Mouse (Mus musculus) left cerebral cortex, postnatal 25 days (tissue): ENCODE measurements at regions not wholly inside any gene's neighbourhood (a gene's known extent, or its start where the extent isn't known, plus 50 kb on each side); places are given as distances from the start of the nearest gene placed in this dataset.

Experiments used
- DNase-seq, 2 experiments: peaks; one replicate each; pipeline ENCODE4 v3.0.0; 2022; ENCODE audit warnings: low spot score in 2 of 2, mixed read lengths in 1 of 2
- intact Hi-C: fragments of 180-260 bp; cut with DNase I; formaldehyde crosslinking; loops from one replicate; pipeline ENCODE4 v1.15.1; 2025

DNA sequence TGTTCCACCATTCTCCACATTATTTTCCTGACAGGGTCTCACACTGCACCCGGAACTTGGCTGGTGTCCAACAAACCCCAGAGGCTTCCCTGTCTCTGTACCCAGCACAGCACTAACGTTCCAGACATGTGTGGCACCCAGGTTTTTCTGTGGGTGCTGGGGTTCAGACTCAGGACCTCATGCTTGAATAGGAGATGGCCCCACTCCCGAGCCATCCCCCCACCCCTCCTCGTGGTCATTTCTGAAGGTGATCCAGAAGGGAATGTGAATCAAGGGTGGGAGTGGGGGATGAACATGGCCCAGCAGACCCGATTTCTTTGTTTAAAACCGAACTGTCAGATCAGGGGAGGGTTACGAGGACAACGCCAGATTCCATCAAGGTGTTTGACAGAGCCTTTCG, 245.6 kb downstream of the Tbc1d1 start:
- intact Hi-C loops, result no loop called here
- DNase-seq, result no peak

DNA sequence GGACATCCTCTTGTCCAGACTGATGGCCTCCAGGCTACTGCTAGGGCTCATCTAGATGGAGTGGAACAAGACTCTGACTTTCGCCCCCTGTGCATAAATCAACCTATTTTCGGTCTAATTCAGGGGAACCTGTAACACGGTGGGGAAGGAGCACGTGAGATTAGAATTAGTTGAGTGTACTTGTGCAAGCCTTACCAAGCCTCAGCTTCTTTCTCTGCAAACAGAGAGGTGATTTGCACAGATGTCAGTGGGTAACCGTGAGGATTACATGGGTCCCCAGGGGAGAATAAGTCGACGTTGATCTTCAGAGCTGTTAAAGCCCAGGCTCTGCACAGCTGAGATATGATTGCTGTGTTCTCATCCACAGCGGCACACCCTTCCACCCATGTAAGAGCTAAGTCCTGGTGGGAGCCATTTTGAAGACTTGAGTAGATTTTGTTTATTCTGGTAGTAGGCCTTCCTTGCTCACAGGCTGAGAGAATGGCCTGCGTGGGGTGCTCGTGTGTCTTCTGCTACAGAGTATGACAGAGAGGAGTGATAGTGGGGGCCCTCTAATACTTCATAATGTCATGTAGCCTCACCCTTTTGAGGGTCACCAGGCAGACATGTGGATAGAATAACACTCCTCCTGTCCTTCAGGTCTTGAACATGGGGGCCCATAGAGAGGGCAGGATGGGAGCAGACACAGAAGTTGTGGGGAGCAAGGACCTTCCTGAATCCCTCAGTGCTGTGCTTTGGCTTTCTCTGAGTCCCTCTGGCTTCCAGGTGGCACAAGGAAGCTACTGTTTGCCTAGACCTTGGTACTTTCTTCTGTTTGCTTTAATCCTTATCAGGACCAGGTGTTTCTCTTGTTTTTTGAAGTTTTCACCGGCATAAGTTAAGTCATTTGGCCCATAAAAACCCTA, 247.2 kb downstream of the Tbc1d1 start:
- intact Hi-C loops, result no loop called here
- no peak for DNase-seq

DNA sequence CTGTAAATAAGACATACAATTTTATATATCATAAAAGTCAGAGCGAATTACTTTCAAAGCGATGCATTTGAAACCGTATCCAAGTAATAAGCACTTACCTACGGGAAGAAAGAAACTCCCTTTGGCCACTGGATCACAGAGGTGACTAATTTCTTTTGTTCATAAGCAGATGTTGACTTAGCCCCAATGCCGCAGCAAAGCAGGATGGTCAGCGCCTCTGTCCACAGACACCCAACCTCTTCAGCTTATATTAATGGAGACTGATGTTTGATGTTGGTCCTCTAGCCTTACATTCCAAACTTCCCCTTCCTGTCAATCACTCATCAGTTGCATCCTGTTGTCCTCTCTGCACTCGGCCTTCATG, 247.9 kb downstream of the Tbc1d1 start:
- DNase-seq, result no peak
- intact Hi-C loops, result no loop called here

DNA sequence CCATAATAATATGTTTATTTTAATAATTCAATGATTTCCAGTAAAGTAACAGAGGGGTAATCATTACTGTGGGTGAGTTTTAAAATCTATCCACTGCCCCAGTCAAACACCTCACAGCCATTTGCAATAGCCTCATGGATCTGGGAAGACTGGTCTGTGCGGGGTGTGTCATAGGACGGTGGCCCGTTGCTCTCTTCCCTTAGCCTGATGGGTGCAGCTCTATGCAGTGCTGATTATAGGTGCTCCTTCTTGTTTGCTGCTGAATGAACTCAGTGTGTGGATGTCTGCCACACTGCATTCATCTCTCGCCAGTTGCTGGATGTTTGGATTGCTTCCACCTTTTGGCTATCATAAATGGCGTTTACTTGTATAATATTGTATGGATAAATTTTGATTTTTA, 248.4 kb downstream of the Tbc1d1 start:
- intact Hi-C loops, result no loop called here
- no peak for DNase-seq

DNA sequence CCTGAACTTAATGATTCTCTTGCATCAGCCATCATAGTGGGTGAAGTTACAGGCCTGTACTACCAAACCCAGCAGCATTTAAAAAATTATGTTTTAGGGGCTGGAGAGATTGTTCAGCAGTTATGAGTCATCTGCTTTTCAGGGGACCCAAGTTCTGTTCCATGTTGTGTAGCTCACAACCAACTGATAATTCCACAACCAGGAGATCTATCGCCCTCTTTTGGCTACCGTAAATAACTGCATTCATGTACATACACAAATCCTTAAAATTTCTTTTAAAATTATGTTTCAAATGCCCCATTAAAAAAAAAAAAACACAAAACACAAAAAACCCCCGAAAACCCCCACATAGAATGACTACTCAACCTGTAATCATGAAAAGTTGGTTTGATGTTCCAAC, 252.8 kb downstream of the Tbc1d1 start:
- intact Hi-C loops, result no loop called here
- DNase-seq, result no peak

DNA sequence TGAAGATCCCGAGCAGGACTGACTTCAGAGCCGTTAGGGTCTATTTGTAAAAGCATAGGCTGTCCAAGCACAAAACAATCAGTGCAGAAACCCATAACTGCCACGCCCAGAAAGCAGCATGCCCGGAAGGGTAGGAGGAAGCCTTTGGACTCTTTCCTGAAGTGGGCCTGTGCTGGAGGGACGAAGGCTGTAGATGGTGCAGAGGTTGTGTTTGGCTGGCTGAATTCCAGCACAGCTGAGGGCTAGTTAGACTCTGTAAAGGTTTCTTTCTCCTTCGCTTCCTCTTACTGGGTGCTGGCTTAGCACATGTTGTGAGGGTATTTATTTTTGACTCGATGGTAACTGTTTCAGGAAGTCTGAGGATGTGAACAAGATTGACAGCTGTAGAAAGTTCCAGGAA, 254.5 kb downstream of the Tbc1d1 start:
- intact Hi-C loops, result no loop called here
- DNase-seq, result peak in 1 of 2 experiments; percentile 30

DNA sequence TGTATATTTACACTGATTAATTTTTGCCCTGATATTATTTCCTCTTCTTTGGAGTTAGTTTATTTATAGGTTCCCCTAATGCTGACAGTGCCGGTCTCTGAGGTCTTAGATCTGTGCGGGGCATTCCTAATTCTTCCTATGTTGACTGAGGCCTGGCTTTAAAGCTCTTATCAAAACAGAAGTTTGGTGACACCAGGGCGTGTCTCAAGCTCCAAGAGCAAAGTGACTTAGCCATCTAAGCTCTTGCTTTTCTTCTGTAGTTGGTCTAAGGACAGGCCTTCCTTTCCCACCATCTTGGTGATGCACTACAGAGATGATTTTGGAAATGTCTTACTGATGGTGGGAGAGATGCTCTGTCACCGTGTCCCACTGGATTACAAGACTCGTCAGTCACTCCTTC, 258.4 kb downstream of the Tbc1d1 start:
- intact Hi-C loops, result no loop called here
- no peak for DNase-seq

DNA sequence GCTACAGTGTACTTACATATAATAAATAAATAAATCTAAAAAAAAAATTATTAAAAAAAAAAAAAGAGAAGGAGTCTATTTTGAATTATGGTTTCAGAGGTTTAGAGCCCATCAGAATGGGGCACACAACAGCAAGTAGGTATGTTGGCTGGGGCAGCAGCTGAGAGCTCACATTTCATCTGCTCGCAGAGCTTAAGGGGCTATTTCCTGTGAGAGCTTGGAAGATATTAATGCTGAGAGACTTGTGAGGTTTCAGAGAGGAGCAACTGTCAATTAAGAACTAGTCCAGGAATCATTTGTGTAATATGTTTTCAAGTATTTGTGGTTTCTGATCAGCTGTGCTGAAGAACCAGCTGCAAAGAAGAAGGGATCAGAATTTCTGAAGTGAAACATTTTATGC, 263.3 kb downstream of the Tbc1d1 start:
- DNase-seq, result no peak
- intact Hi-C loops, result no loop called here

DNA sequence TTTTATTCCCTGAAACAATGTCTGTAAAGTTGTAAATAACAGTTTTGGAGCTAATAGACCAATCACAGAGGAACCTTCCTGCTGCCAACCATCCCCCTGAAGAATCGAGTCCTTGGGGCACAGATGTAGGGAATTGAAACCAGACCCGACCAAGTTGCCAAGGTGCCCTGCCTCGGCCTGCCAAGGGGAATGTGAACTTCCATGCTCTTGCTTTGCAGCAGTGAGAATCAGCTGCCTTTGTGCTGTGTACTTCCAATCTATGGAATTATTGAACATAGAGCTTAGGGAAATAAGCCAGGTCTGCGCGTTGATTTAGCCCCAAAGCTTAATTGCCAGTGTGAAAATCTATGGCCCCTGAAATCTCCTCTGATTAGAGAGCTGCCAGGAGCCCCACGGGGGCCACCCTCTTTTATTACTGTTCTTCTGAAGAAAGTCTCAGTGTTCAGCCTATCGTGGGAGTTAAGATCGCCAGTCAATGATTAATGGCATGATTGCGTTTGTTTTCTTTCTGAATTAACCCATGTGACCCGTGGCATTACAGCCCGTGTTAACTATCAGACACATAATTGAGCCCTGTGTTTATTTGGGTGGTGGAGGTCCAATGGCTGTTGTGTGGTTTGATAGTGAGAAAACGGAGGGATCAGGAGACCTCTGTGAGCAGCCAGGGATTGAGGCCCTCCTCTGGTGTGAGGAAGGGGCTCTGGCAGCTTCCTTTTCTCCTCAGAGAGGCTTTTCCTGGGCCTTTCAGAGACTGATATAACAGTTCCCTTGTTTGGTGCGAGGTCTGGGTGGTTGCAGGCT, 266.9 kb downstream of the Tbc1d1 start:
- no peak for DNase-seq
- intact Hi-C loops, result no loop called here

DNA sequence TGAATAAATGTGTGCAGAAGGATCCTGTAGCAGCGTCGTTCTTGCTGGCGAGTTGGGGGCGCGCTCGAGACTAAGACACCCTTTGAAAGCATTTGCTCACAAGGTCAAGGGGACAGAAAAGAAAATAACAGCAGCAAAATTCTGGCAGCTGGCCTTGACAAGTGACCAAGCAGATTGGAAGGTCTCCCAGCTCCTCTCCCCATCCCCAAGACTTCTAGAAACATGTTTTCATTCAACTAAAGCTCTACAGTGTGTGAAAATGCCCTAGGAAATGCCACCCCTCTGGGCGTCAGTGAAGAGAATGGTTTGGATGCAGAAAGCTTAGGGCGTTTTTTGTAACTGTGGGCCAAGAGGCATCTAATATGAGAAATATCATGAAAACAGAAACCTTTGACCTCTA, 272.7 kb downstream of the Tbc1d1 start:
- no peak for DNase-seq
- intact Hi-C loops, result no loop called here

DNA sequence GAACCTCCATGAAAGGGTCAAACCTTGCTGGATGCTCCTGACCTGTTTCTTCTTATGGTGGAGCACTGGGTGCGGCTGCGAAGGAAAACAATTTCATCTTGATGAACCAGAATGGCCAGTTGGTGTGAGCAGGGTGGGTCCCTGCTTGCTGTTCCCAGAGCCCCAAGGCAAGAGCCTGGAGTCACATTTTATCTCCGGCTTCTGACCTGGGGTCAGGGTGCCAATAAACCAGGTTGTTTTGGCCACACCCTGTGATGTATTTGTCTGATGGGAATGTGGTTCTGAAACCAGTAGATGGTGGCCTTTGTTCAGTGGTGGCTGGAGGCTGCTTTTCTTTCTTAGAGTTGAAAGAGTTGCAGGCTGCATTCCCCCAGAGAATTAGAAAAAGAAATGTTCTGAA, 274.4 kb downstream of the Tbc1d1 start:
- intact Hi-C loops, result no loop called here
- no peak for DNase-seq

DNA sequence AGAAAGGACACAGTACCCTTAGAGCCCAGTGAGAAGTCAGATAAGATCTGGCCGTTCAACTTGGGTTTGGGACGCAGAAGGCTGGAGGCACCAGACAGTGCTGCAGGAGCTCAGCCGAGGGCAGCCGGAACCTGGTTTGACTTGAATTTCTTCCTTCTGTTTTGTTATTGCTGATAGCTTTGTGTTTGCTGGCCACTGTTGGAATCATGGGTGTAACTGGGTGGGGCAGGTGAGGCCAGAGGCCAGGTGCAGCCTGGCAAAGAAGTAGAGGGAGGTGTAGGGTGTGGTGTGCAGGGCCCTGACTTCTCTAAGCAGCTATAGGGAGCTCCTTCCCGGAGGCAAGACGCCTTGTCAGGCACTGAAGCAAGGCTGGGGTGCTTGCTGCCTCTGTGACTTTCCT, 275.5 kb downstream of the Tbc1d1 start:
- intact Hi-C loops, result no loop called here
- DNase-seq, result no peak

DNA sequence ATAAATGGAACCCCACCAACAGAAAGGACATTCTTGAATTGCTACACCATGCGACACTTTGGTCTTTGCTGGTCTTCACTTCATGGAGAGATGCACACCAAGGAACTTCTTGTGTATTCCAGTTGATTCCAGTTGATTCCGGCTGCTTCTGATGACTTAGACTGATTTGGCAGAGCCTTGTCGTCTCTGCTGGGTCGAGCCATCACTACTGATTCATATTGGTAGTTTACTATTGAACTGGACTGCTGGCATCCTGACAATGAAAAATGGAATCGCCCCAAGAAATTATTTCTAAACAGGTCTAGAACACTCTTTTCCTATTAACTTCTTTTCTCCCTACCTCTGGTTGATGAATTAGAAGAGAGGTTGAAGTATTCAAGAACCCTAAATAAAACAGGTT, 277.7 kb downstream of the Tbc1d1 start:
- intact Hi-C loops, result no loop called here
- no peak for DNase-seq

DNA sequence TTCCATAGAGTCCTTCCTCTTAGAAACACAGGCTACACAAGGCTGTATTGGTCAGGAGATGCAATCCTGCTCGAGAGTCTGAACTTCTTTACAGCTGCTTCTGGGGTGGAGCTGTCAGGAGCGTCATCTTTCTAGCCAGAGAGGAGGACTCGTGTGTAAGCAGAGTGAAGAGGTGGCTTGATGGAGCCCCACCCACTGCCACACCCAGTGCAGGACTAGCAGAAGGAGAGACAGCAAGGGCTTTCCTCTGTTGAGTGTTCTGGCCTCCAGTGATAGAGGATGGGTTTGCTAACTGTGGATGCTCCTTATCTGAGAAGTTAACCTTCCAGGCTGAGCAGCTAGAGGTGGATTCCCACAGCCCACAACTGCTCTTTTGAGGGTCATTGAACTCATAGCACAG, 279.4 kb downstream of the Tbc1d1 start:
- DNase-seq, result no peak
- intact Hi-C loops, result no loop called here

DNA sequence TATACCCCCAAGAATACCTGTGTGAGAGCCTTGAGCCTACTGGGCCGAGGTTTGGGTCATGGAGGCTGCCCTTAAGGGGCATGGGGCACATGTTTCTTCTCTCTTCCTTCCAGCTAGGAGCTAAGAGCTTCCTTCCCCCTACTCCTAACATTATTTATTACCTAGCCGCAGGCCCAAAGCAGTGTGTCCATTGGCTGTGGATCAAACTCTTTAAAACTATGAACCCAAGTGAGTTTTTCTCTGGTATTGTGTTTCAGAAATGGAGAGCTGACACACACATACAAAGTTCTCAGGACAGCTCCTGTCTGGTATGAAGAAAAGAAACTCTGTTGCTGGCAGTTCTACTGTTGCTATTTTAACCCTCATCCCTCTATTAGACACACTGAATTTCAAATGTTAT, 279.9 kb downstream of the Tbc1d1 start:
- no peak for DNase-seq
- intact Hi-C loops, result no loop called here

DNA sequence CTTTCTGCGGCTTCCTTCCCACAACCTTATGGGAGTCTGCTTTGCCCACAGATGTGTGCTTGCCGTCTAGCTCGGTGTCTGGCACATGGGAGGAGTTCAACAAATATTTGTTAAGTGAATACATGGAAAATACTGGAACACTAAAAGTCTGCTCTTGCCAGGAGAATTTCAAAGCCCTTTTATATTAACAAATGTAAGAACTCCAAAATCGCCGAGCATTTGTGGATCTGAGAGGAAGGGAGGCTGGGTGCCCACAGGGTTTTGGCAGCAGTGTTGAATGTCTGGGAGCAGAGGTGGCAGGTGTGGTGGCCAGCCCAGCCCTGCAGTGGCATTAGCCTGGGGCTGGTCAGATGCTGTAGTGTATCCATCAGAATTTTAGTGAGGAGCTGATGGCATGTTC, 281.6 kb downstream of the Tbc1d1 start:
- intact Hi-C loops, result no loop called here
- DNase-seq, result no peak

DNA sequence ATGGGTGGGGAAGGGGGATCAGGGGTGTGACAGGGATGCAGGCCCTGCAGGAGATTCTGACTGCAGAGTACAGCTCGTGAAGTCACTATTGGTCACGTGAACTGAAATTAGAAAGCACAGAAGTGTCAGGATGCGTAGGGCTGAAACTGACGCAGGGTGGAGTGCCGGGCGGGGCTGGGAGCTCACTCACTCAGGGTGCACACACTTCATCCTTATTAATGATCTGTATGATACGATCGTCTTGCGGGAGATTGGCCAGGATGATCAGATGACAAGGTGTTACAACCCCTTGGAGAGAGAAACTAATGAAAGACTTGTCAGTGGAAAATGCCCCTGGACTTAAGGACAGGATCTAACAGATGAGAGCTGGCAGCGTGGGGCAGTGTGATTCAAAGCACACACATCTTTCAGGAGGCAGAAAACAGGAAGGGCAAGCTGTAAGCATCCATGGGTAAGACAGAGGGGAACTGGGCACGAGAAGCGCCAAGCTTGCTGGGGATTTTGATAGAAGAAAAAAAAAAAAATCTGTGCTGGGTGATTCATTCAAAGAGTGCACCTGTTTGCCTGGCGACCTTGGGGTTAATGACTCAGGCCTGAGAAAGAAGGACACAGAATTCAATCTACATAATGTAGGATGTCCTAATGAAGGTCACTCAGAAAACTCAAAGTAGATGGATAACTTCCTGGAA, 282.5 kb downstream of the Tbc1d1 start:
- intact Hi-C loops, result no loop called here
- DNase-seq, result no peak

DNA sequence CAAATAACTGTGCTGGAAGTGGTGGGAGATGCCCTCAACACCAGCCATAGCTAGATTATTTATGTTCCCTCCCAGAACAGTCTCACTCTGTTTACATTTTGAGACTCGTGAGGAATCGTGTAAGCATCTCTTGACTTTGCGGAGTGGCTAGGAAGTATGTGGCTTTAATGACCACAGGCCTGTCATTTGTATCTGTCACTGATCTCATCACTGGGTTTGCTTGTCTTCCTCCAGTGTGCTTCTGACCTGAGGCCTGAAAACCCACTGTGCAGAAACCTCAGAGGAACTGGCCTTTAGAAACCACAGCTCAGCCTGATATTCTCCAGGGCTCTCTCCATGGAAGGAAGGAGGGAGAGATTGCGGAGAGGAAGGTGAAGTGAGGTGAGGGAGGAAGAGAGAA, 291.7 kb downstream of the Tbc1d1 start:
- no peak for DNase-seq
- intact Hi-C loops, result no loop called here

DNA sequence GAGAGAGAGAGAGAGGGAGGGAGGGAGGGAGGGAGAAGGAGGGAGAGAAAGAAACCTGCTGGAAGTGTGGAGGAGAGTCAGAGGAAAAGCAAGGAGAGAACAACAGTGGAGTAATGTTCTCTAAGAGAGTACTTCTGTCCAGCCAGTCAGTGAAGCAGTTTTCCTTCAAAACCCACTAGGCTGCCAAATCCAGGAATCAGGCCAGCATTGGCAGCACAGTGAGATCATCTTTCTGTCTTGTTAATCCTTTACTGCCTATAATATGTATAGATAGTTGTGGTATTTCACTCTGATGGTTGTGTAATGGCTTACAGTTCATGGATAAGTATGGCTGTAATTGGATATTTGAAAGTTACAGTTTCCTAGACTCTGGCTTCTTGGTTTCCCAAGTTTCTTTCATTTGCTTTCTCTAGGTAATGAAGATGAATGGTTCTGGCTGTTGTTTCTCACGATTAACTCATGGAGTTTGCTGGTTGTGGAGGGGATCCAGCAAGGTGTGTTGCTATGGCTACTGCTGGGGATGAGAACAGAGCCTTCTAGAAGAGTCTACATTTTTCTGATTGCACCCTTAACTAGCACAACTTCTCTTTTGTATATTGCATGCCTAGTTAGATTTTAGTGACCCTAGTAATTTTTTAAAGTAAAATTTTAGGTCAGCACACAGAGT, 296.7 kb downstream of the Tbc1d1 start:
- intact Hi-C loops, result loop anchor here (5.0 kb wide), 1 partner anchor 54 kb away; no protein-coding TSS in a partner anchor
- DNase-seq, result peak in 1 of 2 experiments; percentile 30

DNA sequence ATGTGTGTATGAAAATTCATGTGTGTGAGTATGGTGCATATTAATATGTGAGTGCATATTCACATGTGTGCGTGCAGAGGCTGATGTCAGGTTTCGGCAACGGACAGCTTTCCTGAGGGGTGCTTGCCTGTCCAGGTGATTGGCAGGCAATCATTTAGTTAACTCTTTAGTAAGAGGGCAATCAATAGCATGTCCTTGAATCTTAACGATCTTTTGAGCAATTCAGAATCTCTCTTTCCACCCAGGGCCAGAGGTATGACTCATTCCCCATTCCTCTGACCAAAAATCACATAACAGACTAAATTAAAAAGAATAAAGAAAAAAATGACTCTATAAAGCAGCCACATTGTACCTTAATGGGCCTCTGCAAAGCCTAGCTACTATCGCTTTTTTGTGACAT, 303.7 kb downstream of the Tbc1d1 start:
- intact Hi-C loops, result no loop called here
- no peak for DNase-seq
